7 mouse cellular contexts compared by ENCODE assay signal in genomic region chr5:32853731-32854507, GRCm38 (mm10). TPM values are rescaled to one million over a fixed set of nuclear protein-coding genes. Genes with fewer than 3 reads are reported as not detected.
DNase-seq lines count a peak whose midpoint lies in the region; ATAC-seq lines count a peak whose summit lies in the region.

Gene Prr14l, minus strand, starts transcription at chr5:32854256.

- no peaks in the 10 kb centered on the region; the same call in 1 of the 2 replicates for H3K4me1 ChIP-seq in embryonic facial prominence, embryonic 11.5 days (ENCODE audit: control insufficient read depth, insufficient read depth, low read length)
- peaks cover 25% of the 10 kb centered on the region for H3K4me1 ChIP-seq in limb, embryonic 10.5 days
- H3K4me1 ChIP-seq in midbrain, embryonic 13.5 days (replicated peaks) = peaks cover 30% of the 10 kb centered on the region

- peak; percentile 93 for ATAC-seq in embryonic facial prominence, embryonic 11.5 days (replicated peaks; ENCODE audit: insufficient number of reproducible peaks, low FRiP score, low TSS enrichment, low read depth)
- ATAC-seq in granulocyte monocyte progenitor cell, adult 5-6 weeks (replicated peaks; ENCODE audit: poor library complexity, severe bottlenecking) = peak; percentile 99
- peak; percentile 97 for ATAC-seq in midbrain, embryonic 13.5 days

- H3K36me3 ChIP-seq in embryonic facial prominence, embryonic 11.5 days (replicated peaks; ENCODE audit: control insufficient read depth, insufficient read depth, low read depth, low read length) = no peaks in the 10 kb centered on the region; the same call in 1 of the 2 replicates
- peaks cover 26% of the 10 kb centered on the region for H3K36me3 ChIP-seq in limb, embryonic 10.5 days
- peaks cover 7% of the 10 kb centered on the region for H3K36me3 ChIP-seq in midbrain, embryonic 13.5 days

- H3K9ac ChIP-seq in embryonic facial prominence, embryonic 11.5 days (replicated peaks; ENCODE audit: low read length) = peak within 1 kb of the TSS; percentile 90
- H3K9ac ChIP-seq in midbrain, embryonic 13.5 days (replicated peaks) = peak within 1 kb of the TSS; percentile 98

- H3K4me3 ChIP-seq in embryonic facial prominence, embryonic 11.5 days (ENCODE audit: low read depth, low read length) = peak within 1 kb of the TSS; percentile 84
- peak within 1 kb of the TSS; percentile 91 for H3K4me3 ChIP-seq in limb, embryonic 10.5 days
- peak within 1 kb of the TSS; percentile 96 for H3K4me3 ChIP-seq in midbrain, embryonic 13.5 days (replicated peaks)

- peak within 1 kb of the TSS; percentile 67 for H3K4me2 ChIP-seq in embryonic facial prominence, embryonic 11.5 days (ENCODE audit: low read depth, low read length)
- H3K4me2 ChIP-seq in midbrain, embryonic 13.5 days (replicated peaks) = peak within 1 kb of the TSS; percentile 74

- H3K9me3 ChIP-seq in embryonic facial prominence, embryonic 11.5 days (replicated peaks; ENCODE audit: control insufficient read depth, low read length) = no peaks in the 10 kb centered on the region
- H3K9me3 ChIP-seq in limb, embryonic 10.5 days (replicated peaks) = no peaks in the 10 kb centered on the region
- no peaks in the 10 kb centered on the region; the same call in 1 of the 2 replicates for H3K9me3 ChIP-seq in midbrain, embryonic 13.5 days

- H3K27ac ChIP-seq in embryonic facial prominence, embryonic 11.5 days (replicated peaks; ENCODE audit: low read depth, low read length) = 0 out of 2 replicates have a peak within 1 kb of the TSS, but pooled peaks have one; percentile 29
- H3K27ac ChIP-seq in limb, embryonic 10.5 days = peak within 1 kb of the TSS; percentile 95
- peak within 1 kb of the TSS; percentile 89 for H3K27ac ChIP-seq in midbrain, embryonic 13.5 days

- DNase-seq in adrenal gland, postnatal 14 days = peak; percentile 99
- peak; percentile 98 for DNase-seq in embryonic facial prominence, embryonic 11.5 days (ENCODE audit: low spot score)
- peak; percentile 97 for DNase-seq in kidney, adult 11 months
- DNase-seq in limb, embryonic 10.5 days (ENCODE audit: low spot score) = peak; percentile 100
- DNase-seq in spleen, adult 12 weeks (ENCODE audit: low spot score) = peak; percentile 97

- under 1% methylated on average over 51 of the region's 51 CpGs for WGBS in embryonic facial prominence, embryonic 11.5 days
- WGBS in limb, embryonic 10.5 days = under 1% methylated on average over 51 of the region's 51 CpGs
- under 1% methylated on average over 51 of the region's 51 CpGs for WGBS in midbrain, embryonic 13.5 days

- no peaks in the 10 kb centered on the region for H3K27me3 ChIP-seq in embryonic facial prominence, embryonic 11.5 days (ENCODE audit: control insufficient read depth, insufficient read depth, low read length)
- no peaks in the 10 kb centered on the region for H3K27me3 ChIP-seq in limb, embryonic 10.5 days (ENCODE audit: low read depth, poor library complexity, severe bottlenecking)
- H3K27me3 ChIP-seq in midbrain, embryonic 13.5 days = no peaks in the 10 kb centered on the region

RNA-seq across cellular contexts. Expression of gene Prr14l, which starts in this region (rescaled TPM):
- total RNA-seq in adrenal gland, postnatal 14 days (2021) = 38.7 and 39.8 TPM in 2 replicates
- polyA plus RNA-seq in embryonic facial prominence, embryonic 11.5 days (2014; fragmentation: Nextera tagmentation; extraction: Ambion mirVana) = 12.1 and 13.9 TPM in 2 replicates
- total RNA-seq in granulocyte monocyte progenitor cell, adult 5-6 weeks (2014; fragmentation: Nextera tagmentation) = 33.0 TPM in 2 replicates
- 31.1 and 31.6 TPM in 2 replicates for total RNA-seq in granulocyte monocyte progenitor cell, adult 5-6 weeks (2017)
- polyA plus RNA-seq in limb, embryonic 10.5 days (2016; fragmentation: Nextera tagmentation; extraction: Ambion mirVana) = 20.7 and 21.8 TPM in 2 replicates
- polyA plus RNA-seq in midbrain, embryonic 13.5 days (2015; fragmentation: Nextera tagmentation; extraction: Ambion mirVana) = 13.5 and 14.9 TPM in 2 replicates

Comparison
In these comparisons a context has a peak if more than half of its experiments do, and no peak if none do; other contexts are left out.
1. Peak in every context shown above with its lines: DNase-seq, ATAC-seq, H3K4me3 ChIP-seq and H3K27ac ChIP-seq.
2. H3K27ac ChIP-seq: peak in every context shown above with its lines; median percentile 95 in limb, embryonic 10.5 days; 89 in midbrain, embryonic 13.5 days; 29 in embryonic facial prominence, embryonic 11.5 days.